Mouse (Mus musculus) T-helper 1 cell (primary cell): Measurements from ENCODE around the gene Lsr.
"Not testable (repeated sequence)": the region's sequence is repeated elsewhere in the genome, so short reads cannot be mapped to it uniquely, and the experiment has no call there.

Experiments
- in situ Hi-C: fragments of 300-600 bp; cut with MboI, MseI; formaldehyde crosslinking; loops from one replicate; pipeline ENCODE4 v1.15.1; 2025; ENCODE audit warnings: high pct_unique_total_duplicates

Gene Lsr

DNA sequence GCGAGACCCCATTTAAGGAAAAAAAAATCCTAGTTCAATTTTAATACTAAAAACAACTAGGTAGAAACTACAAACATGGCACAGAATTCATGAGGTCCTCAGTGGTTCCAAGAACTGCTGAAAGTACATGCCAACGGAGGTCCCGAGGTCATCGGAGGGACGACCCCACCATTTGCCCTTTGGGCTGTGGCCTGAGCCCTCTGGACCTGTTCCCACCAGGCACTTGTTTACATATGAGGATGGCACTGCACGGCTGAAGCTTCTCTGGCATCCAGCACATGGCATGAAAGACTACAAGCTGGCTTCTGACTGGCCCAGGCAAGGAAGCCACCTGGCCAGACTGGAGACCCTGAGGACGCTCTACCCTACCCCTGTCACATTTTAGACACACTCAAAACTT is 8.9 kb downstream of the Lsr start:
- in situ Hi-C loops, result no loop called here

DNA sequence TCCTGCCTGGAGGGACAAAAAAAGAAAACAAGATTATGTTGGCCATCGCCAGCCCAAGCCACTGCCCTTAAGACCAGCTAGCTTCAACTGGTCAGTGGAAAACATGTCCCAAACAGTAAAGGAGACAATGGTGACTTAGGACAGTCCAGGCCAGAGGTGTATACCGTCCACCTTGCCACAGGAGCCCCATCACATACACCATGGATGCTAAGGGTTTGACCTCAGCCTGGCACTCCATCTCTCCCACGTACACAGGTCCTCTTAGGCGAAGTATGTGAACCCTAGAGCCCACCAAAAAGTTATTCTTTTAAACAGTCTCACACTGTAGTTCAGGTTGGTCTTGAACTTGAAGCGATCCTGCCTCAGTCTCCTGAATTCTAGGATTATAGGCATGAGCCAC is 10.4 kb downstream of the Lsr start:
- in situ Hi-C loops, result no loop called here

DNA sequence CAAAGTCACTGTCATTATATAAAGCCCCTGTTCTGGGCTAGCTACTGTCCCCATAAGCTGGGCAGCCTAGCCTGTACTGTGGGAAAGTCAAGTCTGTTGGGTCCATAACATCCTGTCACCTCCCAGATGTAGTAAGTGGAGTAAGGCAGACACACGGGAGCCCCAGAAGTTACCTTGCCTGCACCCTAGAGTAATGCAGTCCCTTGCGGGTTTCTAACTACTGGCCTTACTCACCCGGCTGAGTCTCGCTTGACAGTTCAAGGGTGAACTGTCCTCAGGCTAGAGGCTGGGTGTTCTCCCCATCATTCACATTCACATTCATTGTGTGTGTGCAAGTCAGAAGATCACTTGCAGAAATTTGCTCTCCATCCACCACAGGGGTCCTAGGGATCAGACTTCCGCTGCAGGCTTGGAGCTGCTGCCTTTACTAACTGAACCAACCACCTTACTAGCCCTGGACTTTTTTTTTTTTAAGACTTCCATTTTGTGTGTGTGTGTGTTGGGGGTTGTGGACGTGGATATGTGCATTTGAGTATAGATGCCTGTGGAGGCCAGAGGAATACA is 13.4 kb downstream of the Lsr start:
- in situ Hi-C loops, result no loop called here

DNA sequence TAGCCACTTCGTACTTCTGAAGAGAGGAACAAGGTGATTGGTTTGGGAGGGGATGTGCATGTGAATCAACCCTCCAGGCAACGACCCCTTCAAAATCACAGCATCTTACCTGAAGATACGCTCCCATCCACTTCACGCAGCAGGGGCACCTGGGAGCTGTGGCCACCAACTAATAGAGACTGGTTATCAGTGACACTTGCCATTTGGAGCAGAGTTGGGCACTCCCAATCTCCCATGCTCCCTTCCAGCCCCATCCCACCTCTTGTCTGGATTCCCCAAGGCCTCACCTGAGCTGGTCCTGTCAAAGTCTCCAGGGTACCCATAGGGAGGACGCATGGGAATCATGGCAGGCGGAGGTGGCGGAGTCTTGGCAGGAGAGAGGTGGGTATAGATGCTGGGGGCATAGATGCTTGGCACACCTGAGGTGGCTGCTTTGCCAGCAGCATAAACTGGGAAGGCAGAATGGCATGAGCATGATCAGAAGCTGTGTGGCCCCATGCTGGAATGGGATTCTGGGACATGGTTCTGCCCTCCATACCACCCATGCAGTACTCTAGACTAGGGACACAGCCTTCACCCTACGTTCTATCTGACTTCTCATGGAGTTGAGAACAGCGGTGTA is 14.3 kb downstream of the Lsr start:
- in situ Hi-C loops, result no loop called here

DNA sequence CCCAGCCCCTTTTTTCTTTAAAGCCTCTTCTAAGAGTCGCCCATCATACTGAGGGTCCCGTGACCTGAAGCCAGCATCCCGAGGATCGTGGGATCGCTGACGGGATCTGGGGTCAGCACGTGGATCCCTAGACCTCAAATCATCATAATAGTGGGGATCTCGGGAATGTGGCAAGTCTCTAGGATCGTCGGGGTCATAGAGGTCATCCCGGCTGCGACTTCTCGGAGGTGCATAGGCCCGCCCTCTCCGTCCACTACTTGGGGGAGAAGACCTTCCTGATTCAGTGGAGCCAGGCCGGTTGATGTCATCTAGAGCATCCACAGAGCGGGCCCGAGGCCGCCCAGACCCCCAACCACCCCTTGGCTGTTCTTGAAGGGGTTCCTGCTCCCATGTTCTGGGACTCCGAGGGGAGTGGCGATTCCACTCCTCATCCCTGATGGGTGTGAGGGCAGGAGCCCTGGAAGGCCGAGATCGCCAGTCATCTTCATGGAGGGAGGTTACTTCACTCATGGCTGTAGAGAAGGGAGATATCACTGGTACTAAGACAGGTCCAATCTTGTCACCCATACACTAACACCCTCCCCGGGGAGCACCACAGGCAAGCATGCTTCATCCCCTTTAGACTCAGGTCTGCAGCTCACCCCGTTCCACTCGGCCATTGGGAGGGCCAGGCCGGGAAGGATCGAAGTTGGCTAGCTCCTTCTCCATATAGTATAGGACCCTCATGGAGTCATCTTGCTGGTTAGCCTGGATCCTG is 15.0 kb downstream of the Lsr start:
- in situ Hi-C loops, result no loop called here

DNA sequence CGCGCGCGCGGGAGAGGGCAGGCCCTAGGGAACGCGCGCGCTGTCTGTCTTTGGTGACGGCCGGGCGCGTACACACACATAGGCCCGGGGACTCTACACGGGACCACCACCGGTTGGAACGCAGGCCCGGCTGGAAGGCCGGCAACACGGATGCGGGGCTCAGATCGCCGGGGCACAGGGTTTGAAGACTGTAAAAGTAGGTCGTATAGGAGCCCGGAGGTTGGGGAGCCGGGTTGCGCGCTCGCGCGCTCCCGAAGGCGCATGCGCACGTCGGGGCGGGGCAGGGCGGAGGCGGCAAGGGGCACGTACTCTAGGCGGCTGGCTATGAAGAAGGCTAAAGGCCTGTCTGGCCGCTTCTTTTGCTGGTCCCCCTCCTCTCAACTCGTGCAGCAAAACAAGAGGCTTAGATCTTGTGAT is 15.9 kb downstream of the Lsr start:
- in situ Hi-C loops, result no loop called here

DNA sequence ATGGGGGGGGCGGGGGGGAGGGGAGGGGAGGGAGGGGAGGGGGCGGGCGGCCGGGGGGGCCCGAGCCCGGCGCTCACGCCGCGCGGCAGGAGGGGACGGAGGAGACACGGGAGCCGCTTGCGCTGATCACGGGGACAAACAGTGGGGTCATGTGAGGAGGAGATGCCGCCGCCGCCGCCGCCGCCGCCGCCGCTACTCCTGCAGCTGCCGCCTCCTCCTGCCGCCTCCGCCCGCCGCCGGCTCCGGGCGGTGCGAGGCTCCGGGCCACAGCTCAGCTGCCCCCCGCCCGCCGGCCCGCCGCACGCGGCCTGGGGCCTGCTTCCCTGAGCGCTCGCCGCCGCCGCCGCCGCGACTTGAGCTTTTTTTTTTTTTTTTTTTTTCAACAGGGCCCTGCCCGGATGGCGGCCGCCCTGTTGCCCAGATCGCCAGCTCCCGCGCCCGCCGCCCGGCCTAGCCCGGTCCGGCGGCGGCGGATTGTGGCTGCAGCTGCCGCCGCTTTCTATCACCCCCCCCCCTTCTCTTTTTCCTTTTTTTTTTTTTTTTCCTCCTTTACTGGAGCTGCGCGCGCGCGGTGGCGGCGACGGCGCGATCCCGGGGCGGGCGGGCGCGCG is 16.4 kb downstream of the Lsr start, which contains the start of gene Usf2:
Gene Usf2 (minus strand): TSS at position 48 of the 611 bp plus-strand sequence.
- in situ Hi-C loops, result no loop called here

DNA sequence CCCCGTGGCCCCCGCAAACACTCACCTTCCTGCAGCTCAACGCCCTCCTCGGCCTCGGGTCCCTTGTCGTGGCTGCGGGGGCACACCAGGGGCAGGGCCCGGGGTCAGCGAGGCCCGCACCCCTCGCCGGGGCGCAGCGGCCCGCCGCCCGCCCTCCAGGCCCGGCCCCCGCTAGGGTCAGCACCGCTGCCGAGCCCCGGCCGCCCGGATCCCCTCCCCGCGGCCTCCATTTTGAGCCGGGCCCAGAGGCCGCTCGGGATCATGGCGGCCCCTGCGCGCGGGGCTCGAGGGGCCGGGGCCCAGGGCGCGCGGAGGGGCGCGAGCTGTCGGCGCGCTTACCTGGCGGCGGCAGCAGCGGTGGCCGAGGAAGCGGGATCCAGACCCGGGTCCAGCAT is 16.9 kb downstream of the Lsr start:
- in situ Hi-C loops, result no loop called here

DNA sequence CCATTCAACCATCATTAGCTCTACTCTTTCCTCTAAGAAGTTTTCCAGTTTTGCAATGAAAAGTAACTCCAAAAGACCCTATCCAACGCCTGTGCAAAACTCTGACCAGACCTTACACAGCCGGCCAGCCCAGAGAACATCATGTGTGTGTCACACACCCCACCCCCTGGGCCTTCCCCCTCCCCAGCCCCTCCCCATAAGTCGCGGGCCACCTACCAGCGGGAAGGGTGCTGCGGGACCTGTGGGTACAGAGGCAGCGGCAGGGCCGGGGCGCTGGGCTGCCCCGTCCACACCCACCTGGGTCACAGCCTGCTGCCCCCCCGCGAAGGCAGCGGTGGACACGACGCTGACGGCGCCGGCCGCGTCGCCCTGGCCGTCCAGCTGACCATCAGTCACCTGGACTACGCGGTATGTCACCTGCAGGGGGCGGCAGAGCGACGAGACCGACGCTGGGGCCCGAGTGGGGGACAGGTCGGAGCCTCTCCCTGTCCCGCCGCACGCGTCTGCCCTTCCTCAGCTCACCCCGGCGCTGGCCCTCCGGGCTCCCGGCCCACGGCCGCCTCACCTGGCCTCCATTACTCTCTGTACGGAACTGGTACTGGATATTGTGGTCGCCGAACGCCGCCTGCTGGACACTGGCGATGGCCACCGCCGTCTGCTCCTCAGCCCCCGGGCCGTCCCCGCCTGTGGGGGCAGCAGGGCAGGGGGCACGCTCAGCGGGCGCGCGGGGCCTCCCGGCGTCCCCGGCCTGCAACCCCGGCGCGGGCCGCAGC is 17.5 kb downstream of the Lsr start:
- in situ Hi-C loops, result no loop called here

DNA sequence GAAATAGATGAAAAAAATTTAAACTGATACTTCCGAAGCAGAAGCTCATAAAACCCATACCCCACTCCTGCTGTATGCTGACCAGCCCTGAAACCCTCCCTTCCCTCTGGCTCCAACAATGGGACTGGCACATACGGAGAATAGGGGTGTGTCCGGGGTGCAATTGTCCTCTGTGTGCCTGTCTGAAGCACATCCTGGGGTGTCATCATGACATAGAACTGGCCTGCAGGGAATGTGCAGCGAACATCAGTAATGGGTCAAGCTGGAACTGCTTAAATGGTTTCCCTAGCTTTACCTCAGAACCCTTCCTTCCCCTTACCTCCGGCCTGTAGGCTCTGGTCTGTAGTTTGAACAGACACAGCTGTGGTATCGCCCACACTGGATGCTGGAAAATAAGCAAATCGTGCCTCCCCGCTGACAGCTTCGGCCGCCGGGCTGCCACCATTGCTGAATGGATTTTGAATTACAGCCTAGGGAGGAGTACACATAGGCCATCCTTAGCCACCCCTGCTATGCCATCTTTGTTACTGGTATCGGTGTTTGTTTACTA is 18.2 kb downstream of the Lsr start:
- in situ Hi-C loops, result no loop called here

DNA sequence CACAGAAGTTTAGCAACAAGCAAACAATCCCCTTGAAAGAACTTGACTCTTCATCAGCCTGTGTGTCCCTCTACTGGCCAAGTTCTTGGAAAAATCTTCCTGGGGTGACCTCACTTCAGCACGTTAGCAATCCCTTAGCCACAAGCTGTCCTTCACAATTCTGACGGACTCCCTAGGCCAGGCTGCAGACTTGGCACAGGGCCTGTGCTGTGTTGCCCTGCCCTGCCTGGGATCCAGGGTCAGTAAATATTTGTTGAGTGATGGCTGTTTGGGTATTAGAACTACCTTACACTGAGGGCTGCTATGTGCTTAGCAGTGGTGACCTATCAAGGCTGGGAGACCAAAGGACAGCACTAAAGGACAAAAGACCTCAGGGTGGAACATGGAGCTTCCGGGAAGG is 19.2 kb downstream of the Lsr start:
- in situ Hi-C loops, result no loop called here

DNA sequence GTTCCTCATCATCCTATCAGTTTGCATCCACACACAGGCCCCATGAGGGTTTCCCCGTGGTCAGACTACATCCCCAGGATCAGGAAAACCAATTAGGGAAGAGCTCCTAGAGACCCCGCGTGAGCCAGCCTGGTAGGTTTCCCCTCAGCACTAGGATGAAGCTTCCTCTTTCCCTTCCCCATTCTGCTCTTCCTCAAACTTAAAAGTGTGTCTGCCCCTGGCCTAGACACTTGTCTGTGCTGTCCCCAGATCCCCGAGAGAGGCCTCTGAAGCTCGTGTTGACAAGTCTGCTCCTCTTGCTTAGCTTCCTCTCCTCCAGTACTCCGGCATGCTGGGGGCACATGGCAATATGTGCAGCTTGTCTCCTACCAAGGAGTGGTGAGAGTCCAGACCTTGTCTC is 19.8 kb downstream of the Lsr start:
- in situ Hi-C loops, result no loop called here

DNA sequence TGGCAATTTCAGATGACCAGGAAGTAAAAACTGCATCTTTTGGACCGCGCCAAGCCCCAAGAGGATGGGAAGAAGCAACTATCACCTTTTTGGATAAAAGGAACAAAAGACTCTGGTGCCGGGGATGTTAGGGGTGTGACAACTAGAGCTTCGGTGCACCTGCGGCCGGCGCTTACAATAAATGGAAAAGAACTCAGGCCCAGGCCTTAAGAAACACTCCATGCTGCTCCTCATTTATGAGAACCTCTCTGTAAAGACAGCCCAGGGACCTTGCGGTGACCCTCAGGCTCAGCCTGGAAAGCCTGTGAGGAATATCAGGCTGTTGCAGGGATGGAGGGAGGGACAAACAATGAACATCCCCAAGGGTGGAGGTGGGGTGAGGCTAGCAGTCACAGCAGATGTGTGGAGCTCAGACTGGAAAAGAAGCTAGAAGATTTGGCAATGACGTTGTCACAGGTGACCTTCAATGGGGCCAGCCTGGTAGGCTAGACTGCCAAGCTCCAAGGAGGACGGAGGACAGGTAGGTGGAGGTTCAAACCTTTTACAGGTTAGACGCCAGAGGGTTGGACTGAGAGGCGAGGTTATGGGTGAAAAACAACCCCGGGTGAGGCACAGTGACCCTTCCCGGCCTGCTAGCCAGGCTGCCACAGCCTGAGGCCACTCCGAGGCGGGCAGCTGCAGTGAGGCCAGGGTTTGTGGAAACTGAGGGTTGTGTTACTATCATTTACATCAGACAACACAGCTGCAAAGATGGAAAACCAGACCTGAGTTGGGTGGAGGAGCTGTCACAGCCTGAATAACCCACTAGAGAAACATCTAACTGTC is 20.6 kb downstream of the Lsr start:
- in situ Hi-C loops, result no loop called here

DNA sequence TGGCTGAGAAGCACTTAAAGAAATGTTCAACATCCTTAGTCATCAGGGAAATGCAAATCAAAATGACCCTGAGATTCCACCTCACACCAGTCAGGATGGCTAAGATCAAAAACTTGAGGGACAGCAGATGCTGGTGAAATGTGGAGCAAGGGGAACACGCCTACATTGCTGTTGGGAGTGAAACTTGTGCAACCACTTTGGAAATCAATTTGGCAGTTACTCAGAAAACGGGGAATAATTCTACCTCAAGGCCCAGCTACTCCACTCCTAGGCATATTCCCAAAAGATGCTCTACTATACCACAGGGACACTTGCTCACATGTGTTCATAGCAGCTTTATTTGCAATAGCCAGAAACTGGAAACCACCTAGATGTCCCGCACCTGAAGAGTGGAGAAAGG is 23.4 kb downstream of the Lsr start:
- in situ Hi-C loops, result not testable (repeated sequence)

DNA sequence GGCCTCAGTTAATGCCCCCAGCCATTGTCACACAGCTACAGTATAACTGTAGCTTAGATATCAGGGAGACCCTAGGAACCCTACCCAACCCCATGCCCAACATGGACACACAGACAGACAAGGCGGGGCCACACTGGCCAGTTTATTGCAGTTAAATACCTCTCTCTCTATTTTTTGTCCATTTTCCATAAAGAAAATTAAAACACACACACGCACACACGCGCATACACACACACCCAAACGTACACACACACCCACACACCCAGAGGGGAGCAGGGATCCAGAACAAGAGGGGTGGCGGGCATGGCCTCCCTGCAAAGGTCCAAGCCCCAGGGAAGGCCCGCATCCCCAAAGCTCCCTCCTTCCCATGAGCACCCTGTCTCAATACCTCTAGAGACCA is 27.4 kb downstream of the Lsr start:
- in situ Hi-C loops, result no loop called here

DNA sequence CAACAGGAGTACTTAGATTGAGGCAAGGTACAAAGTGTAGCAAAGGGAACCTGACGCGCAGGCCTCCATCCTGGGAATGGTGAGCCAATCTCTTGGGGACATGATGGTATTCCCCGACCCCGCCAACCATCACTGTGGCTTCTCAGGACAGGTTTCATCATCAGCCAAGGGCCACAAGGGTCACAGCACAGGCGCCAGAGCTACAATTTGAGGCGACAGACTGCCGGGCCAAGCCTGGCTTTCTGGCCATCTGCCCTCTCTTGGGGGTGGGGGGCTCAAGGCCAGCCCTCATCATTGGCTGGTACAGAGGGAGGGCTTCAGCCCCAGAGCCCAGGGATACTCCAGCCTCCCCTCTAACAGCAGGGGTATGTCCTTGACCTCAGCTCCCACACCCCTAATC is 27.8 kb downstream of the Lsr start:
- in situ Hi-C loops, result not testable (repeated sequence)

DNA sequence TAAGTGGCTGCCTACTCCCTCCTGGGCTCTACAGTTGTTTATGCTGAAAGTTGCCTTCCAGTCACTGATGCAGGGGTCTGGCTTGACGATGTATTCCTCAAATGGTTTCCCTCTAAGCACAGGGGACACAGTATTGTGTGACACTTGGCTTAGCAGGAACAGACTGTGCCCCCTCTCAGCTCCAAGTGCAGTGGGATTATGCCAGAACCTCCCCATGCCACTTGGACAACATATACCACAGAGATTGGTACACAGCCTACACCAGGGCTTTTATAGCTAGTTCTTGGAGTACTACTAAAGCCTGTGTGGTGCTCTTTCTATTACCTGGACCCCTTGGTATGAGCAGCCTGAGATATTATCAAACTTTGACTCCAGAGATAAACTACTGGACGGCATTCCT is 28.6 kb downstream of the Lsr start:
- in situ Hi-C loops, result not testable (repeated sequence)

DNA sequence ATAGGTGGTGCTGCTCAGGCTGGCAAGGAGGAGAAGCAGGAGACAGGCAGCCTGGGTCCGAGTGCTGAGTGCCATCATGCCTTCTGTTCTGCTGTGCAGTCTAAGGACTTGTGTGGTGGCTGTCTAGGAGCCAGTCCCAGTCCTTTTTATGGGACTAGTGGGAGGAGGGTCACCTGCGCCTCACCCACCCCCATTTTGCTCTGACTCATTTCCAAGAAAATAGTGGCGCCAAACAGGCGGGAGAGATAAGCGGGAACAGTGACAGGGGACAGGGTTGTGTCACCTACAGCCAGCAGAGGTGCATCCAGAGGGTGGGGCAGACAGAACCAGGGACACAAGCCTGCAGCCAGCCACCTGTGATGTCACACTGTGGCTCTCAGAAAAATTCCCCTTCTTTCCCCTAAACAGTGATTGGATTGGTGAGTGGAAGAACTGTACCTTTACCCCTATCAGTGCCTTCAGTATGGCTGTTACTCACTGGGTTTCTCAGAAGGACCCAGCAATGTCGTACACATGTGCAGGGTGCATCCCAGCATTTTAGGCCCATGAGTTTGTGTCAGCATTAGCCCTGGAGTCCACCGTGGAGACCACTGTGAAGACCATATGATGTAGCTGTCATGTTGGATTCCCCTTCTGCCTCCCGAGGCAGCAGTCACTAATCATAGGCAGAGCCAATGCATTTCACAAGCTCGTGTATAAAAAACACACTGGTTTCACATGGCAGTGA is 29.2 kb downstream of the Lsr start, which contains the start of gene Hamp:
Gene Hamp (minus strand): TSS at position 124 of the 727 bp plus-strand sequence.
- in situ Hi-C loops, result no loop called here

DNA sequence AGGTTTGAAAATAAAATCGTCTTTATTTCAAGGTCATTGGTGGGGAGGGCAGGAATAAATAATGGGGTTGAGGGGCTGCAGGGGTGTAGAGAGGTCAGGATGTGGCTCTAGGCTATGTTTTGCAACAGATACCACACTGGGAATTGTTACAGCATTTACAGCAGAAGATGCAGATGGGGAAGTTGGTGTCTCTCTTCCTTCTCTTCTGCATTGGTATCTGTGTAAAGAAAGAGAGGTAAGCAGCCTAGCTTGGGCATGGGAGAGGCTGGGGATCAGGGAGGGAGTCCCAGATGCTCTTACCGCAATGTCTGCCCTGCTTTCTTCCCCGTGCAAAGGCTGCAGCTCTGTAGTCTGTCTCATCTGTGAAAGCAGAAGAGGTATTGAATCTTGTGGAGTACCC is 30.9 kb downstream of the Lsr start:
- in situ Hi-C loops, result not testable (repeated sequence)

DNA sequence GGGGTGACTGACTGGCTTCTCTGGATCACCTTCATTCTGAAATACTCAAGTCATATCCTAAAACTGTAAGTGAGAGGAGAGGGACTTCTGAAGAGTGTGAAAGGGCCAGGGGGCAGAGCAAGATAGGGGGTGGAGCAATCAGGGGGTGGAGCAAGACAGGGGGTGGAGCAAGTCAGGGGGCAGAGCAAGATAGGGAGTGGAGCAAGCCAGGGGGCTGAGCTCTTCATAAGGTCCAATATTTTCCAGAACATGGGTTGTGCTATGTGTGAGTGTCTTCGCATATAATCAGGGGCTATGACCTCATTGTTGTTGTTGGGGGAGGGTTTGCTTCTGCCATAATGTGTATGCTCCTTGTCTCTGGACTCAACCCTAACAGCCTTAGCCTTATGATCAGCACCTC is 33.2 kb downstream of the Lsr start:
- in situ Hi-C loops, result not testable (repeated sequence)
